Mouse (Mus musculus) 3134 (cell line): ENCODE results near the gene Zdhhc20.
"Not testable (repeated sequence)": the region's sequence is repeated elsewhere in the genome, so short reads cannot be mapped to it uniquely, and the experiment has no call there.

Experiments
- DNase-seq: peaks from one replicate; pipeline ENCODE4 v3.0.0-alpha.2; 2011; ENCODE audit warnings: low spot score; ENCODE audit not compliant: insufficient read length; ENCODE audit errors: extremely low read depth

Zdhhc20 gene

GRCm38 (mm10) chr14:57894346-57894745, 4.3 kb upstream of the Zdhhc20 start:
- no peak for DNase-seq

GRCm38 (mm10) chr14:57892961-57893360, 2.9 kb upstream of the Zdhhc20 start:
- no peak for DNase-seq

GRCm38 (mm10) chr14:57889541-57890010, 500 bp downstream of the Zdhhc20 start:
- no peak for DNase-seq

GRCm38 (mm10) chr14:57887171-57887570, 2.9 kb downstream of the Zdhhc20 start:
- DNase-seq: no peak

GRCm38 (mm10) chr14:57886032-57886431, 4.0 kb downstream of the Zdhhc20 start:
- DNase-seq: no peak

GRCm38 (mm10) chr14:57883341-57883740, 6.7 kb downstream of the Zdhhc20 start:
- DNase-seq: no peak

- DNase-seq: no peak
These were observed 7.4 kb downstream of the Zdhhc20 start for GRCm38 (mm10) chr14:57882720-57883119.

GRCm38 (mm10) chr14:57881793-57882192, 8.3 kb downstream of the Zdhhc20 start:
- peak; percentile 58 for DNase-seq

- DNase-seq: no peak
These were observed 9.0 kb downstream of the Zdhhc20 start for GRCm38 (mm10) chr14:57881074-57881473.

- no peak for DNase-seq
These were observed 12.2 kb downstream of the Zdhhc20 start for GRCm38 (mm10) chr14:57877921-57878320.

- DNase-seq: no peak
These were observed 23.3 kb downstream of the Zdhhc20 start for GRCm38 (mm10) chr14:57866676-57867276.

- no peak for DNase-seq
These were observed 24.8 kb downstream of the Zdhhc20 start for GRCm38 (mm10) chr14:57865256-57865655.

- no peak for DNase-seq
These were observed 26.9 kb downstream of the Zdhhc20 start for GRCm38 (mm10) chr14:57863129-57863528.

- no peak for DNase-seq
These were observed 28.1 kb downstream of the Zdhhc20 start for GRCm38 (mm10) chr14:57861987-57862412.

GRCm38 (mm10) chr14:57859520-57859919, 30.6 kb downstream of the Zdhhc20 start:
- no peak for DNase-seq

- DNase-seq: no peak
These were observed 31.5 kb downstream of the Zdhhc20 start for GRCm38 (mm10) chr14:57858601-57859000.

- DNase-seq: not testable (repeated sequence)
These were observed 34.0 kb downstream of the Zdhhc20 start for GRCm38 (mm10) chr14:57856037-57856436.

GRCm38 (mm10) chr14:57852961-57853360, 37.1 kb downstream of the Zdhhc20 start:
- DNase-seq: no peak

GRCm38 (mm10) chr14:57850330-57850729, 39.7 kb downstream of the Zdhhc20 start:
- peak; percentile 25 for DNase-seq

GRCm38 (mm10) chr14:57848646-57849045, 41.4 kb downstream of the Zdhhc20 start:
- DNase-seq: no peak

- DNase-seq: not testable (repeated sequence)
These were observed 42.0 kb downstream of the Zdhhc20 start for GRCm38 (mm10) chr14:57848061-57848460.

- no peak for DNase-seq
These were observed 45.5 kb downstream of the Zdhhc20 start for GRCm38 (mm10) chr14:57844535-57844934.

GRCm38 (mm10) chr14:57835157-57835556, 54.9 kb downstream of the Zdhhc20 start:
- DNase-seq: no peak
